Mouse (Mus musculus) embryonic facial prominence, embryonic 14.5 days (tissue): ENCODE results near the gene Agr3. TPM values are rescaled to one million over a fixed set of nuclear protein-coding genes. Genes with fewer than 3 reads are reported as not detected.

ENCODE experiments used
- ATAC-seq: fragments of 200-750 bp; cut with Nextera tagmentation; 2 replicates; pipeline ENCODE4 v1.8.0; 2017; ENCODE audit warnings: low read depth, moderate number of reproducible peaks, moderate TSS enrichment
- DNase-seq: peaks from one replicate; pipeline ENCODE4 v3.0.0-alpha.2; 2015; ENCODE audit warnings: low spot score
- H3K27ac ChIP-seq: fragments of 300-500 bp; sonication (generic); replicated peaks from 2 replicates; pipeline ENCODE4 v1.5.1; 2014; ENCODE audit warnings: low read depth, mild to moderate bottlenecking, low read length, moderate library complexity
- H3K27me3 ChIP-seq: fragments of 300-500 bp; sonication (generic); replicated peaks from 2 replicates; pipeline ENCODE4 v1.6.1; 2014; ENCODE audit warnings: low read length; ENCODE audit not compliant: control insufficient read depth, insufficient read depth
- H3K36me3 ChIP-seq: fragments of 300-500 bp; sonication (generic); 2 replicates; pipeline ENCODE4 v1.6.1; 2014; ENCODE audit warnings: low read length, mixed read lengths; ENCODE audit not compliant: control insufficient read depth, insufficient read depth
- H3K4me1 ChIP-seq: fragments of 300-500 bp; sonication (generic); 2 replicates; pipeline ENCODE4 v1.6.1; 2014; ENCODE audit warnings: antibody characterized with exemption, low read length; ENCODE audit not compliant: control insufficient read depth, insufficient read depth
- H3K4me2 ChIP-seq: fragments of 300-500 bp; sonication (generic); 2 replicates; pipeline ENCODE4 v1.6.1; 2014; ENCODE audit warnings: low read depth, mild to moderate bottlenecking, low read length, moderate library complexity, mixed read lengths
- H3K4me3 ChIP-seq: fragments of 300-500 bp; sonication (generic); 2 replicates; pipeline ENCODE4 v1.5.1; 2014; ENCODE audit warnings: low read depth, mild to moderate bottlenecking, low read length
- H3K9ac ChIP-seq: fragments of 300-500 bp; sonication (generic); 2 replicates; pipeline ENCODE4 v1.6.1; 2014; ENCODE audit warnings: low read depth, mild to moderate bottlenecking, low read length, moderate library complexity, mixed read lengths
- H3K9me3 ChIP-seq: fragments of 300-500 bp; sonication (generic); 2 replicates; pipeline ENCODE4 v1.6.1; 2016; ENCODE audit warnings: low read length; ENCODE audit not compliant: control insufficient read depth
- WGBS: fragments of 180-500 bp; shearing (Covaris S2); extraction: QIAGEN DNeasy Blood & Tissue Kit; methylation state at CpG from one replicate; pipeline ENCODE4 v1.1.7; 2014; 5-methylcytosine and 5-hydroxymethylcytosine counted together
- polyA plus RNA-seq: library from polyadenylated mRNA; unstranded; fragments of >200 nt; fragmentation: Nextera tagmentation; extraction: Ambion mirVana; gene quantifications from 2 replicates; pipeline ENCODE4 v1.2.1, GENCODE M21; 2014

Gene Agr3
- polyA plus RNA-seq, 1 experiment from 2014 or later = 4.0 TPM

- no peak overlapping the region for H3K9ac ChIP-seq
- ATAC-seq (no peak), DNase-seq (no peak)
- H3K27me3 ChIP-seq = no peaks in the 10 kb centered on the region
- H3K27ac ChIP-seq = no peak overlapping the region
- no peaks in the 10 kb centered on the region for H3K9me3 ChIP-seq
- no peaks in the 10 kb centered on the region for H3K36me3 ChIP-seq
- H3K4me2 ChIP-seq = no peak overlapping the region
- no peaks in the 10 kb centered on the region for H3K4me1 ChIP-seq
- no peak overlapping the region for H3K4me3 ChIP-seq
Observed at GRCm38 (mm10) chr12:35915813-35916212, 9.6 kb upstream of the Agr3 start.

GRCm38 (mm10) chr12:35916467-35916866 is 9.0 kb upstream of the Agr3 start:
- ATAC-seq (no peak), DNase-seq (no peak)
- Histone ChIP-seq H3K9me3 (no peaks in the 10 kb centered on the region), H3K36me3 (no peaks in the 10 kb centered on the region), H3K27ac (no peak overlapping the region), H3K27me3 (no peaks in the 10 kb centered on the region), H3K4me2 (no peak overlapping the region), H3K4me1 (no peaks in the 10 kb centered on the region), H3K9ac (no peak overlapping the region), H3K4me3 (no peak overlapping the region)
- 53% methylated on average over 1 of the region's 1 CpGs for whole genome bisulfite sequencing

- Histone ChIP-seq H3K4me3 (no peak overlapping the region), H3K4me2 (no peak overlapping the region), H3K4me1 (no peaks in the 10 kb centered on the region), H3K27ac (no peak overlapping the region), H3K9me3 (no peaks in the 10 kb centered on the region), H3K27me3 (no peaks in the 10 kb centered on the region), H3K36me3 (no peaks in the 10 kb centered on the region), H3K9ac (no peak overlapping the region)
- WGBS = 78% methylated on average over 1 of the region's 1 CpGs
- ATAC-seq = no peak
- DNase-seq = no peak
Observed at GRCm38 (mm10) chr12:35918031-35918430, 7.4 kb upstream of the Agr3 start.

- Histone ChIP-seq H3K27me3 (no peaks in the 10 kb centered on the region), H3K4me1 (no peaks in the 10 kb centered on the region), H3K36me3 (no peaks in the 10 kb centered on the region), H3K4me3 (no peak overlapping the region), H3K4me2 (no peak overlapping the region), H3K9me3 (0 out of 2 replicates have a peak, but pooled peaks cover 3% of the 10 kb centered on the region), H3K9ac (no peak overlapping the region), H3K27ac (no peak overlapping the region)
- 67% methylated on average over 2 of the region's 2 CpGs for WGBS
- DNase-seq = no peak
- no peak for ATAC-seq
Observed at GRCm38 (mm10) chr12:35927804-35928203, 2.4 kb downstream of the Agr3 start.

GRCm38 (mm10) chr12:35932816-35933215 is 7.4 kb downstream of the Agr3 start:
- Histone ChIP-seq H3K9ac (no peak overlapping the region), H3K4me3 (no peak overlapping the region), H3K27ac (no peak overlapping the region), H3K4me1 (no peaks in the 10 kb centered on the region), H3K9me3 (0 out of 2 replicates have a peak, but pooled peaks cover 3% of the 10 kb centered on the region), H3K27me3 (no peaks in the 10 kb centered on the region), H3K36me3 (no peaks in the 10 kb centered on the region), H3K4me2 (no peak overlapping the region)
- DNase-seq (no peak), ATAC-seq (no peak)

- 33% methylated on average over 1 of the region's 1 CpGs for WGBS
Observed at GRCm38 (mm10) chr12:35951757-35952156, 26.3 kb downstream of the Agr3 start.

GRCm38 (mm10) chr12:35957235-35957634 is 31.8 kb downstream of the Agr3 start:
- DNase-seq (peak; percentile 8), ATAC-seq (no peak)
- Histone ChIP-seq H3K4me2 (no peak overlapping the region), H3K4me3 (no peak overlapping the region), H3K36me3 (no peaks in the 10 kb centered on the region), H3K9me3 (no peaks in the 10 kb centered on the region), H3K4me1 (no peaks in the 10 kb centered on the region), H3K9ac (no peak overlapping the region), H3K27ac (no peak overlapping the region), H3K27me3 (no peaks in the 10 kb centered on the region)
- WGBS = 87% methylated on average over 2 of the region's 2 CpGs

More at GRCm38 (mm10) chr12:35951757-35952156, 26.3 kb downstream of the Agr3 start:
- H3K4me2 ChIP-seq = no peak overlapping the region
- no peaks in the 10 kb centered on the region for H3K9me3 ChIP-seq
- H3K27ac ChIP-seq = no peak overlapping the region
- H3K4me3 ChIP-seq = no peak overlapping the region
- ATAC-seq (no peak), DNase-seq (no peak)
- no peaks in the 10 kb centered on the region for H3K36me3 ChIP-seq
- no peaks in the 10 kb centered on the region for H3K27me3 ChIP-seq
- H3K4me1 ChIP-seq = no peaks in the 10 kb centered on the region
- H3K9ac ChIP-seq = no peak overlapping the region

- peak; percentile 82; the same call in 1 of the 2 replicates for ATAC-seq
Observed at GRCm38 (mm10) chr12:35966098-35966767, 40.8 kb downstream of the Agr3 start.

GRCm38 (mm10) chr12:35966768-35967141 is 41.3 kb downstream of the Agr3 start:
- ATAC-seq (peak; percentile 77; the same call in 1 of the 2 replicates), DNase-seq (peak; percentile 51)
- Histone ChIP-seq H3K4me1 (no peaks in the 10 kb centered on the region), H3K9me3 (no peaks in the 10 kb centered on the region), H3K27me3 (no peaks in the 10 kb centered on the region), H3K4me3 (no peak overlapping the region), H3K4me2 (no peak overlapping the region), H3K27ac (no peak overlapping the region), H3K36me3 (no peaks in the 10 kb centered on the region), H3K9ac (no peak overlapping the region)
- WGBS = 65% methylated on average over 7 of the region's 7 CpGs

More at GRCm38 (mm10) chr12:35966098-35966767, 40.8 kb downstream of the Agr3 start:
- Histone ChIP-seq H3K4me2 (no peak overlapping the region), H3K27ac (no peak overlapping the region), H3K9ac (no peak overlapping the region), H3K4me3 (no peak overlapping the region), H3K4me1 (no peaks in the 10 kb centered on the region), H3K36me3 (no peaks in the 10 kb centered on the region), H3K9me3 (no peaks in the 10 kb centered on the region), H3K27me3 (no peaks in the 10 kb centered on the region)
- 48% methylated on average over 7 of the region's 7 CpGs for WGBS
- DNase-seq = peak; percentile 50
